Mouse (Mus musculus) frontal cortex, postnatal 14 days (tissue): ENCODE measurements around the gene Slamf7.
A peak's percentile ranks its signal among the peaks of the same experiment; 100 is the strongest.
"Not testable (repeated sequence)": the region's sequence is repeated elsewhere in the genome, so short reads cannot be mapped to it uniquely, and the experiment has no call there.

Experiments
- DNase-seq, 2 experiments: peaks; one replicate each; pipeline ENCODE4 v3.0.0; 2022; ENCODE audit warnings: low spot score in 2 of 2

Slamf7 gene

DNA sequence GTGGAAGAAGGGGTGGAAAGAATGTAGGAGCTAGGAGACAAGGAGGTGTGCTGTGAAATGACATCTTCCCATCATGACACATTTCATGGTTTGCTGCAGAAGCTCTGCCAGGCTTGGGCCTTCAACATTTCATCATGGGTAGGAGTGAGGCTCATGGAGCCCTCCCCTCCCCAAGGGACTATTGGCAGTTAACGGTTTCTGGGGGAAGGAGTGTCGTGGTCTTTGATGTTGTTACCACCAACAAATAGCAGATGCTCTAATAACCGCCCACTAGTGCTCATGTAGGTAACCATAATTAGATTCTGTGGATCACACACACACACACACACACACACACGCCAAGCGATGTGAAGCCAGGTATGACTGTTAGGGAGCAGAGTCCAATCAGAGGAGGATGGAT, at the start of gene Slamf7:
TSS of gene Slamf7 (minus strand) at position 302 of the 400 bp plus-strand sequence.
- DNase-seq, result no peak

DNA sequence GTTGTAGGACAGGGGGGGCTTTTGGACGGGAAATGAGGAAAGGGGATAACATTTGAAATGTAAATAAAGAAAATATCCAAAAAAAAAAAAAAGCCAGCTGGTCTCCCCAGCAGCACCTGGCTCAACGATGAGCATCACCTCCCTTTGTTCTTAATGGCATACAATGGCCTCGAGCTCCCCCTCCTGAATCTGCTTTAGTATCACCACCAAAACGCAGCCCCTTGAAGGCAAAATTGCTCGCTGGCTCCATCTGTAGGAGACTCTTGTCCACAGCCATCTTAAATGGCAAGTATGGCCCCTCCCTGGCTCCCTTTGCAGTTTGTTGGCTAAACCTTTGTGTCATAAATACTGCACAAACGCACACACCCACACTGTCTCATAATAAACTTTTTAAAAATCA, 46.1 kb upstream of the Slamf7 start:
- DNase-seq, result peak; percentile 7 to 16

DNA sequence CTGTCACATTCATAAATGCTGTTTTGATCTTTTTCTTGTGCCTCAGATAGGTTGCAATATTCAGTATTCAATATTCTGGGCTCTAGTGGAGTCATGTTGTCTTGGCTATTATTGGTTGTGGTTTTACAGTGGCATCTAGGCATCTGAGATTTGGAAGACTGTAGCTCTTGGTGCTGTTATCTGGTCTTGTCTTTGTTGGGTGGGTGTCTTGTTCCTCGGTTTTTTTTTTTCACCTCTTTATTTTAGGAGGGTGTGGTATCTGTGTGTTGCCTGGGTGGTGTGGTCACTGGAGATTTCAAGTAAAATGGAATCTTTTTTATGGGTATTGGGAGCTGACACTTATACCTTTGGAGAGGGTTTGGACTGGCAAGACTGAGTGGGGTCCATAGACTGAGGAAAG, 41.1 kb upstream of the Slamf7 start:
- no peak for DNase-seq

DNA sequence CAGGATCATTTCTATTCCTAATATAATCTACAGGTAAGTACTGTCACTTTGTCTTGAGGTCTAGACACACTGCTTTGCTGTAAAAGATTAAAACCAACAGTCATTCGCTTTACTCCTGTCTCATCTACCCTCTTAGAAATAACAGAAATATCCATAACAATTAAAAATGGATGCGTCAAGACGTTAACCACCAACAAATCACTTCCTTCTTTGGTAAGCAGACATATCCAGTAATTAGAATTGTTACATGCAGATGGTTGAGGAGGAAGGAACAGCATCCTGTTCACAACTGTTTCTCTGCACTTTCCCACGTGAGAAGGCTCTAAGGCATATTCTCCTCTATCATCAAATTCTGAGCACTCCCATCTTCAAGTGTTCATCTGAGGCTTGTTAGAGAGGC, 34.5 kb upstream of the Slamf7 start:
- no peak for DNase-seq

DNA sequence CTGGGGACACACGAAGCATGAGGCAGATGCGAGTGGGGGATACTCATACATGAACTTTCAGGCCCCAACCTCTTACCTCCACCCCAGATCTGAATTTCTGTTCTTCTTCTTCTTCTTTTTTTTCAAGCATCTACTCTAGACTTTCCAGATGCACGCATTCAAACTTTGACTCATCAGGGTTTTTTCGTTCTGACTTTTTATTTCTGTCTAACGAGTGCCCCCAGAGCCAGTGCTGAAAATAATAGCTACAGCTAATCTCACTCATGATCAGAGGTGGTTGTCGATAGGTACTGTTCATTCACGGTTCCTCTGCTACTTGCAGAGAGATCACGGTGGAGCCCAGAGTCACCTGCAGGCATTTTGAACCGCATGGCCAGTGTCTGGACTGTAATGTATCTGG, 32.1 kb upstream of the Slamf7 start:
- no peak for DNase-seq

DNA sequence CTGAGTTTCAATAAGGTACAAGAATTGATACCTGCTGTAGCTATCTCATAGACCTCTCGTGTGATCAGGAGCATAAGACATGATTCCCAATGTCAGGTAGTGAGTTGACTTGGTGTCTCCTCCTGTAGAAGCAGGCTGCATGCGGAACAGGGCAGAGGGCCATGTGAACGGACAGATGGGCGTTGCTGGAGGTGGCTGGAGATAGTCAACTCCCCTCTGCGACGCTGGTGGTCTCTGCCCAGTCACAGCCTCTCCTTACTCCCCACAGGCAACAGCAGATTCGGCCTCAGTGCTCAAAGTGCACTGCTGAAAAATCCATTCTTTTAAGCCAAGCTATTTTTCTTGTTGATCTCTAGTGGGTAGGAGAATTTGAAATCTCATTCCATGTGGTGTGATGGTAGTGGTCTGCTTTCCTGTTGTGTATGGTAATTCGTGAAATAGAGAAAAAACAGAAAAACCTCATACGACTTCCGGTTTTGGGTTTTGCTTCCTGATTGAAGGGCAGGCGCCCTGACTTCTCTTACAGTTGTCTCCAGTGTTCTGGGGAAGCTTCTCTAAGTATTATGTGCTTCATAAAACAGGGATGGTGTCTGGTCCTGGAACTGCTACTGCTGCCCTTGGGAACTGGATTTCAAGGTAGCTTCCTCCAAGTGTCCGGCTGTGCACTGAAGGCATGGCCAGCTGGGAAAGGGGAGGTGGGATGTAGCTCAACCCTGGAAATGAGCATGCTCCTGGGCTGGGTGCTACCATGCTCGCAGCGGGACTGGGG, 28.9 kb upstream of the Slamf7 start, which contains the start of gene Cd48:
TSS of gene Cd48 (plus strand) at position 479 of the 769 bp plus-strand sequence.
- DNase-seq, result no peak

DNA sequence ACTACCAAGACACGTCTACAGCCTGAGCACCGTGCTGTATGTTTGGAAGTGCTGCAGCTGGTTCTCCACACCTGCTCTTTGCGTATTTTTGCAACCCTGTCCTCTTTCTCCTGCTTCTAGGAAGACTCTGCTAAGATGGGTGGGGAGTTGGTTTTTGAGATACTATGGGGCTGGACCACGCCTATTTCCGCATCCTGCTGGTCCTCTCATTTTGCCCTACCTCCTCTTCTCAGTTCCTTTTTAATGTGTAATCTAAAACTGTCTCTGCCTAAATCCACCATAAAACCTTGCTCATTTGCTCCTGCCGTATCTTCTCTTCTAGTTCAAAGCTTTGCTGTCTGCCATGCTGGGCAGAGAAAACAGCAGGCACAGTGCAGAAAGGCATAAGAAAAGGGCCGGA, 28.2 kb upstream of the Slamf7 start:
- no peak for DNase-seq

DNA sequence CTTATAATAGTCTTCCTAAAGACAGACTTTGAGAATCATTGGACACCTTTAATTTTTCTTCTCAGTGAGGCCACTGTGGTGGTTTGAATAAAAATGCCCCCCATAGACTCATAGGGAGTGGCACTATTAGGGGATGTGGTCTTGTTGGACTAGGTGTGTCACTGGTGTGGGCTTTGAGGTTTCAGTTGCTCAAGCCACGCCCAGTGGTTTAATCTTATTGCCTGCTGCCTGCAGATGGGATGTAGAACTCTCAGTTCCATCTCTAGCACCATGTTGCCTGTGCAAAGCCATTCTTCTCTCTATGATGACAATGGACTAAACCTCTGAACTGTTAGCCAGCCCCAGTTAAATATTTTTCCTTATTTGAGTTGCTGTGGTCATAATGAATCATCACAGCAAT, 24.9 kb upstream of the Slamf7 start:
- no peak for DNase-seq

DNA sequence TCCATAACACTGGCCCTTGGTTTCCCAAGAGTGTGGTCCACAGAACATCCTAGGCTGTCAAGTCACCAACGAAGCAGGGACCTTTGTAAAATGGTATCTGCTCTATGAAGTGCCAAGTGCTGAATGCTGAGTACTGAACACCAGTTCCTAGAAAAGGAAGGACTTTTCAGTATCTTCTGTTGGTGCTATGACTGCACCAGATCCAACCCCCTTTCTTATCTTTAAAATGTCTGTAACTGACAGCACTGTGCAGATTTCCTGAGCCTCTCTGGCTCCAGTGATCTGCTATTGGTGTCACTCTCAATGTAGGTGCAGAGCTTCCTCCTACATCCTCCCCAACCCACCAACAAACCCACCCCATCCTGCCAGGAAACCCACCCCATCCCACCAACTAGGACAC, 21.6 kb upstream of the Slamf7 start:
- no peak for DNase-seq

DNA sequence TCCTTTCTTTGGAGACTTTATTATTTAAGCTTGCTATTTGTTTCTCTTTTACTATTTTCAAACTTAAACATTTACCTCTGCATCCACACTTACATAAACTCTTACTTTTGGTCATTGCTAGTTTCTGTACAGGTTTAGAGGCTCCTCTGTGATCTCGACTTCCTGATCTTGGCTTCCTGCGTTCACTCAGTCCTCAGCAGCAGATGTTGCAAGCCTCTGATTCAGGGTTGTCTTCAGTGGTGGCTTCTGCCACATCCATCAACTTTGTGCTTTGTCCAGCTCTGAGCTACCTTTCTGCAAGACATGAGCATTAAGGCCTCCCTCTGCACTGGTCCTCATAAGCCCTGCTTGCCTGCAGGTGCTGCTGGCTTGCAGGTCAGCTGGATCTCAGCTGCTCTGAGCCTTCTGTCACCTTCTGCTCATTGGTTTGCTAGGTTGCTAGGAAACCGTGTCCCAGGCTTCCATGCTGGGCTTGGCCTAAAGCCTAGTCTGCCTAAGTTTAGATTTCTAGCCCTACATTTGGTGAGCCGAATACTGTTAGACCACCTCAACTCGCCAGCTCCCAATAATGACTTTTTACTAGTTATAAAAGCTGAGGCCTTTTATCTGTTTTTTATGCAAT, 20.1 kb upstream of the Slamf7 start:
- DNase-seq, result peak; percentile 17

DNA sequence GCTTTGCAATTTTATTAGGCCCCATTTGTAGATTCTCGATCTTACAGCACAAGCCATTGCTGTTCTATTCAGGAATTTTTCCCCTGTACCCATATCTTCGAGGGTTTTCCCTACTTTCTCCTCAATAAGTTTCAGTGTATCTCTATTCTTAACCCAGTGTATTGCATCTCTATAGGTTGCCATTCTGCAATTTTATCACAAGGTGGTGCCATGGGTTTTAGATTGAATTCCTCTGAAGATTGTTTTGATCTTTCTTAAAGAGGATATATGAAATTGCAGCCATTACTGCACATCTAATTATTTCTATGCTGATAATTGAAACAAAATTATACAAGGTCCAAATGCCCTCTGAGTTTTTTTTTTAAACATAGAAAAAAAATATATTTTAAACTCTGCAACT, 19.6 kb upstream of the Slamf7 start:
- DNase-seq, result not testable (repeated sequence)

DNA sequence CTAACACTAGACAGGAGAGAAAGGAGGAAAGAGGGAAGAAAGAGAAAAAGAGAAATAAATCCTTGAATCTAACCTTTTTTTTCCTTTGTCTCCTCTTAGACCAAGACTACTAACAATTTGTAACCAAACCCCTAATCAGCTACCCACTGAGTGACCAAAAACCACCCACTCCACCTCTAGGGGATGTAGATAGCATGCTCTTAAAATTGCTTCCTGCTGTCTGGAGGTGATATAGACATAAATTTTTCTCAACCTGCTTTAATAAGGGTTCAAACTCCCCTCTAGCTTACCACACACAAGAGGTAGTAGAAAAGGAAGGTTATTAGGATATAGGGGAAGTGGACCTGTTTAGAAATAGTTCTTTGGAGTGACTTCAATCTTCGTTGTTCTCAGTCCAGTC, 14.3 kb upstream of the Slamf7 start:
- DNase-seq, result no peak

DNA sequence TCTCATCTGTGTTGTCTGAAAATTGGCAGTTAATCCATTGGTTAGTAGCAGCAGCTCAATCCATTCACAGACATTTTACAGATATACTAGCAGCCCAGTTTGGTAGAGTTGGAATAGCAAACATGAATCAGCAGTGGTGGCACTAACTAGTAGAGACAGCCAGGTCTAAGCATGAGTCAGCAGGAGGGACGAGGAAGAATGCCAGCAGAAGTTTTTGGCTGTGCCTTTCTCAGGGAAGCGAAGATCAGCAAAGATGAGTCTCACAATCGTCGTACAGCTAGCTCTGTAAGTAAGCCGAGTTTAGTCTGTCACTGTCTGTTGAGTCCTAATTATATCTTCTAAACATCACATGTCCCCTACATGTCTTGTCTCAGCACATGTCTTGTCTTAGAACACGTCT, 13.5 kb upstream of the Slamf7 start:
- DNase-seq, result no peak

DNA sequence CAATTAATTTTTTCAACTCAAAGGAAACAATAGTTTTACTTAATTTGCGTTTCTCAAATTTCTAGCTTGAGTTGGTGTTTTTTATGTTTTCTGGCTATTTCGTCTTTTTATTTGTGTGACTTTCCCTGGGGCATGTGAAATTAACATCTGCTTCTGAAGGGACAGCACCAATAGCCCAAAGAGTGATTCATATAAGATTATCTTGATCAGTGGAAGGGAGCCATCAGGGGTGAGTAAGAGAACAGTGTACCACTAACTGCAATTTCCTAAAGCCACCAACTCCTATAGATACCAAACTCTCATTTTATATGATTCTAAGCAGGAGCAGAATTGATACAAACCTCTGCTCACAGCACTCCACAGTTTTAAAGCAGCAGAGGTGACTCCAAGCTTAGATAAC, 10.9 kb upstream of the Slamf7 start:
- DNase-seq, result no peak

DNA sequence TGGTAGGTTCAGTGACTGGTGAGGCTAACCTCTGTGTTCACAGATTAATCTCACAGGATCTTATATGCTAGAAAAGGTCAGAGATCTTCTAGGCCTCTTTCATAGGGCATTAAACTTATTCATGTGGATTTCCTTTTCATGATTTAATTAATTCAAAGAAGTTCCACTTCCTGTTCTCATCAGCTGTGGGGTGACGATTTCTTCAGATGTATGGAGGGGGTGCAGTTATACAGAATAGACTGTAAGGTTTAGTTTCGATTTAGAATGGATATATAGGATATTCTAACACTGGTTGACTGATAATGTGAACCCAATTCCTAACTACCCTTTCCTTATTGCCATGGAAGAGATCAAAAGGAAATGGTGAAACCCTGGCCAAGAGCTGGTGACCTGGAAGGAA, 8.6 kb upstream of the Slamf7 start:
- no peak for DNase-seq

DNA sequence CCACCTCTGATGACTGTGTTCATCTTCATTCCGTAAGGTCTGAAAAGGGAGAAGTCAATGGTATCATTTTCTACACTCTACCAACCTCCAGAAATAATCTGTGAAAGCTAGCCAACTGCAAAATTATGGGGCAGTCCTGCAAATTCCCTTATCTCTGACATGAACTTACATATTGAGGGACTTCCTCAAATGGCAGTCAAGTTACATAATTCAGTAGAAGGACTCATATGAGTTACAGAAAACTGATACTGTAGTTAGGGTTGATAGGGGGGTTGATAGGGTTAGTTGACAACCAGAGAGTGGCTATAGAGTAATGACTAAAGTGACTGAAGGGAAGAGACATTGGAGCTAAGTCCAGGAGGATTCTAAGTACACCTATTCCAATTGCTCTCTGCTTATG, 7.6 kb upstream of the Slamf7 start:
- DNase-seq, result no peak

DNA sequence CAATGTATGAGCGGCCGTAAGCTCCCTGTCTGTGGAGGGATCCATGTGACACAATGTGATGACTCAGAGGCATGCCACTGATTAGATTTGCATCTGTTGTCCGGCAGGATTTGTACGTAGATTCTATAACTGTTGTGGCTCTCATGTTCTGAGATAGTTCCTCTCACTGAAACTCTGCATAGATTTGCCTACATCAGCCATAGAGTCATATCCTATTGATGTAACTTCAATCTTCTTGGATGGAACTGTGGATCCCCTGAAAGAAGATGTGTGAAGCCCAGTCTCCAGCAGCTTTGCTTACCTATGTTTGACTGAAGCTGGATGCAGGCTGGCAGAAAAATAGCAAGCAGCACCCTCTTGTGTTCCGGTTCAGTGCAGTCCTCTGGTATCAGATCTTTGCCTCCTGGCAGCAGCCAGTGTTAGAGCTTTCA, 5.7 kb upstream of the Slamf7 start:
- DNase-seq, result peak in 1 of 2 experiments; percentile 31

DNA sequence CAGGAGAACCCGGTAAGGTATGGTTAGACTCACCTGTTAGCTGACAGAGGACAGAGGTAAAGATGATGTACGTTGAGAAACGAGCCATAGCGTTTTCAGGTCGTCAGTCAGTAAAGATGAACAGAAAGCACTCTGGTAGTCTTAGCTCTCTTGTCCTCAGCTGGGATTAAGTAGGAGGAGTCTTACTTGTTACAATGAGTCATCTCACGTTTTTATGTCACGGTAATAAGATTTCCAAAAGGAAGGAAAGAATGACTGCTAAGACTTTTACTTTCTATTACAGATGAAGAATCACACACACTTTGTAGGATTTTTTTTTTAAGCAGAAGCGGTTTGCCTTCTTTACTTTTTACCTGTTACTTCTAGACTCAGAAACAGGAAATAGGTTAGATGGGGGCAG, 4.0 kb downstream of the Slamf7 start:
- DNase-seq, result no peak

DNA sequence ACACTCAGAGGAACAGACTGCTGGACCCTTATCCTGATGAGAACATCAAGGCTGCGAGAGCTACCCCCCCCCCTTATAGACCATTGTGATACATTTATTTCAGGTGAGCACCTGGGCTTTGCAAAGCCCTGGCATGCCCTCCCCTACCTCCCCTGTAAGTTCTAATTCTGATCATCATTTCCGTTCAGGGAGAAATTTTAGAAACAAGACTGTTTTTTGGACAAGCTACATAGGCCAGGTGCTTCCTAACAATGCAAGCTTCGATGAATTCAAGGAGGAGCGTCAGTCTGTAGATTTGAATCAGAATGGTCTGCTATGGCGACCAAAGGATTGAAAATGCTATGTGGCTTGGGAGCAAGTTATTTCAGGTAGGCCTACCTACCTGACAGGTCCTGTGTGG, 5.1 kb downstream of the Slamf7 start:
- no peak for DNase-seq

DNA sequence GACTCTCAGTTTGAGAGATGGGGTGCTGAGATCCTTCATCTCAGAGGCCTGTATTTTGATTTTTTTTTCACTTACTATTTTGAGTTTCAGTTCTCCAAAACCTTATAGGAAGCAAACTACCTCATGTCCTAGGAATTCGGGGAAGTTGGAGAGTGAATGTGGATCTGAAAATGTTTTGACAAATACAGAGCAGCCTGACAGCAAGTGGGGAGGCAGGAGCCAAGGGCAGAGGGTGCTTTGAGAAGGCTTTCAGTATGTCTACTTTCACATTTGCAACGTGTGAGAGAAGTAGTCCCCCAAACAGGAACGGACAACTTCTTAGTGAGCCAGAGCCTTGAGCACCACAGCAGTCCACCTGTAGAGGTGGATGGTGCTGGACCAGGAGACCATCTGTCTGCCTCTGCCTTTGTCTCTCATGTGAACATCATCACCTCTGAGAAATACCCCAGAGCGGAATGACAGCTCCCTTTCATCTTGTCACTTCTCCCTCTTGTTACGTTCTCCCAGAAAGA, 6.3 kb downstream of the Slamf7 start:
- no peak for DNase-seq

DNA sequence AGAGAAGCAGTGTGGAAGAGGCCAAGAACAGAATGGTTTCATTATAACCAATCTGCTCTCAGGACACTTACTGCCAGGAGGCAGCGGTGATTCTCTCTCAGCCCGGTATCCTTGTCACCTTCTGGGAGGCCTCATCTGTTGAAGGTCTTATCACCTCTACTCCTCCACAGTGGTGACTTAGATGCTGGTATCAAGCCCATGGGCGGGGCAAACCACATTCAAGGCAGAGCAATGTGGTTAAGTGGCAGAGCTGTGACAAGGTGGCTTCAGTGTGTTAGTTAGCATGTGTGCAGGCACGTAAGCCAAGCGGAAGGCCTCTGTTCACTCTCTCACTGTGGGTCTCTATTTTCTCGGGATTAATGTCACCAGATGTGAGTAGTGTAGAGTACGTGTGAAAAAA, 9.2 kb downstream of the Slamf7 start:
- no peak for DNase-seq

DNA sequence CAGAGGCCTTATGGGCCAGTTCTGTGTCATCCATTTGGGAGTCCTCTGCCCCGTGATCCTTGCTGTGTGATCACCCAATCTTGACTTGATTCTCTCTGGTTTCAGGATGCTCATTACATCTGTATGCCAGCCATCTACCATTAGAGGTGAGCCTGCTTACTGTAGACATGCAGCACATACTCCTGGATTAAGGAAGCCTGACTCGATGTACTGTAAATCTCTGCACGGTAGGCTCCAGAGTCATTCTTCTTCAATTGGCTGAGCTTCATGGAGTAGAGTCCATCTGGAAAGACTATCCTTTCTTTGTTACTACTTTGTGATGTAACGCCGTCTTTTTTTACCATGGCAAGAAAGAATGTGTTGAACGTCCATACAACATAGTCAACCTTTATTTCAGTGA, 12.0 kb downstream of the Slamf7 start:
- no peak for DNase-seq

DNA sequence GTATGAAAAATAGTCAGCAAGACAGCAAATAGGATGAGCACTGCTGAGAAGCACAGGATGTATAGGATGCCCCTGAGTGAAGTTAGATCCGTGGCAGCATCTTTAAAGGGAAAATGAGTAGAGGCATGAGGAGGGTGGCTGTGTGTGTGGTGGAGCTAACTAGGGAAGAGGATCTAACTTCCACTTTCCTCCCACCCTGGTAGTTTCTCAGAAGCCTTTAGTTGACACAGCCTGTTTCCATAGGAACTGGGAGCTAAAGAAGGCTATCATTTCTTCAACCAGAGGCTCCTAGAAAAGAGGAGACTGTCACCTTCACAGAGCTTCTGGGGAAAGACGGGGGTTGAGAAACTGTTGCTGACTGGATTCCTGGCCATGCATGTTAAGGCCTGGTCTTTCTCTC, 14.1 kb downstream of the Slamf7 start:
- DNase-seq, result no peak
